Mouse (Mus musculus): ENCODE results near the gene Kremen1. TPM values are rescaled to one million over a fixed set of nuclear protein-coding genes. Genes with fewer than 3 reads are reported as not detected.
A peak's percentile ranks its signal among the peaks of the same experiment; 100 is the strongest.

Kremen1 gene
- polyA plus RNA-seq, 1 experiment = 170 TPM

GRCm38 (mm10) chr11:5297148-5298006 is 36.0 kb upstream of the Kremen1 start:
- H3K36me3 ChIP-seq (ENCODE audit: control insufficient read depth, insufficient read depth, low read length) = no peaks in the 10 kb centered on the region
- no peak for TF ChIP-seq CTCF (IDR thresholded peaks at IDR 0.05; ENCODE audit: borderline replicate concordance, control insufficient read depth, extremely low read depth, insufficient read depth, low read length, poor library complexity)
- no peak for TF ChIP-seq POLR2A (IDR thresholded peaks at IDR 0.05; ENCODE audit: control insufficient read depth, extremely low read depth, insufficient read depth, low read length, poor library complexity)
- no peaks in the 10 kb centered on the region for H3K27me3 ChIP-seq (ENCODE audit: control insufficient read depth, insufficient read depth, low read length)
- H3K4me3 ChIP-seq (ENCODE audit: control insufficient read depth, insufficient read depth, low read length) = peak overlapping the region; percentile 18; the same call in 1 of the 2 replicates
- H3K27ac ChIP-seq (ENCODE audit: control insufficient read depth, insufficient read depth, low read length) = peak overlapping the region; percentile 81
- H3K4me1 ChIP-seq (replicated peaks; ENCODE audit: control insufficient read depth, insufficient read depth, low read length) = peaks cover 30% of the 10 kb centered on the region
- WGBS = 17% methylated on average over 13 of the region's 13 CpGs
- peak; percentile 50 for DNase-seq

GRCm38 (mm10) chr11:5296576-5297115 is 35.3 kb upstream of the Kremen1 start:
- WGBS = 29% methylated on average over 2 of the region's 2 CpGs
- Histone ChIP-seq H3K4me1 (replicated peaks; ENCODE audit: control insufficient read depth, insufficient read depth, low read length) (peaks cover 30% of the 10 kb centered on the region), H3K27ac (ENCODE audit: control insufficient read depth, insufficient read depth, low read length) (peak overlapping the region; percentile 60), H3K4me3 (ENCODE audit: control insufficient read depth, insufficient read depth, low read length) (no peak overlapping the region), H3K27me3 (ENCODE audit: control insufficient read depth, insufficient read depth, low read length) (no peaks in the 10 kb centered on the region), H3K36me3 (ENCODE audit: control insufficient read depth, insufficient read depth, low read length) (no peaks in the 10 kb centered on the region)
- peak; percentile 15 for DNase-seq
- TF ChIP-seq CTCF (IDR thresholded peaks at IDR 0.05; ENCODE audit: borderline replicate concordance, control insufficient read depth, extremely low read depth, insufficient read depth, low read length, poor library complexity) (no peak), POLR2A (IDR thresholded peaks at IDR 0.05; ENCODE audit: control insufficient read depth, extremely low read depth, insufficient read depth, low read length, poor library complexity) (no peak)

GRCm38 (mm10) chr11:5294805-5295204 is 33.4 kb upstream of the Kremen1 start:
- Histone ChIP-seq H3K27ac (ENCODE audit: control insufficient read depth, insufficient read depth, low read length) (no peak overlapping the region), H3K4me3 (ENCODE audit: control insufficient read depth, insufficient read depth, low read length) (no peak overlapping the region), H3K4me1 (replicated peaks; ENCODE audit: control insufficient read depth, insufficient read depth, low read length) (peaks cover 27% of the 10 kb centered on the region), H3K36me3 (ENCODE audit: control insufficient read depth, insufficient read depth, low read length) (no peaks in the 10 kb centered on the region), H3K27me3 (ENCODE audit: control insufficient read depth, insufficient read depth, low read length) (no peaks in the 10 kb centered on the region)
- no peak for TF ChIP-seq POLR2A (IDR thresholded peaks at IDR 0.05; ENCODE audit: control insufficient read depth, extremely low read depth, insufficient read depth, low read length, poor library complexity)
- TF ChIP-seq CTCF (IDR thresholded peaks at IDR 0.05; ENCODE audit: borderline replicate concordance, control insufficient read depth, extremely low read depth, insufficient read depth, low read length, poor library complexity) = no peak
- WGBS = 86% methylated on average over 3 of the region's 3 CpGs
- no peak for DNase-seq

- peak; percentile 74 for DNase-seq
- Histone ChIP-seq H3K27me3 (ENCODE audit: control insufficient read depth, insufficient read depth, low read length) (no peaks in the 10 kb centered on the region), H3K36me3 (ENCODE audit: control insufficient read depth, insufficient read depth, low read length) (peaks cover 12% of the 10 kb centered on the region; the same call in 1 of the 2 replicates), H3K4me3 (ENCODE audit: control insufficient read depth, insufficient read depth, low read length) (no peak overlapping the region), H3K27ac (ENCODE audit: control insufficient read depth, insufficient read depth, low read length) (no peak overlapping the region), H3K4me1 (replicated peaks; ENCODE audit: control insufficient read depth, insufficient read depth, low read length) (peaks cover 4% of the 10 kb centered on the region)
- no peak for TF ChIP-seq POLR2A (IDR thresholded peaks at IDR 0.05; ENCODE audit: control insufficient read depth, extremely low read depth, insufficient read depth, low read length, poor library complexity)
- WGBS = 24% methylated on average over 5 of the region's 5 CpGs
These were observed 29.3 kb upstream of the Kremen1 start for GRCm38 (mm10) chr11:5290691-5291090.

- DNase-seq = no peak
These were observed 28.6 kb upstream of the Kremen1 start for GRCm38 (mm10) chr11:5289826-5290580.

GRCm38 (mm10) chr11:5283987-5284386 is 22.6 kb upstream of the Kremen1 start:
- TF ChIP-seq CTCF (IDR thresholded peaks at IDR 0.05; ENCODE audit: borderline replicate concordance, control insufficient read depth, extremely low read depth, insufficient read depth, low read length, poor library complexity) (no peak), POLR2A (IDR thresholded peaks at IDR 0.05; ENCODE audit: control insufficient read depth, extremely low read depth, insufficient read depth, low read length, poor library complexity) (no peak)
- H3K4me3 ChIP-seq (ENCODE audit: control insufficient read depth, insufficient read depth, low read length) = no peak overlapping the region
- no peak for DNase-seq
- 97% methylated on average over 2 of the region's 2 CpGs for WGBS
- H3K27ac ChIP-seq (ENCODE audit: control insufficient read depth, insufficient read depth, low read length) = no peak overlapping the region
- no peaks in the 10 kb centered on the region for H3K4me1 ChIP-seq (replicated peaks; ENCODE audit: control insufficient read depth, insufficient read depth, low read length)
- no peaks in the 10 kb centered on the region for H3K27me3 ChIP-seq (ENCODE audit: control insufficient read depth, insufficient read depth, low read length)
- H3K36me3 ChIP-seq (ENCODE audit: control insufficient read depth, insufficient read depth, low read length) = peaks cover 42% of the 10 kb centered on the region

More at GRCm38 (mm10) chr11:5289826-5290580, 28.6 kb upstream of the Kremen1 start:
- Histone ChIP-seq H3K27me3 (ENCODE audit: control insufficient read depth, insufficient read depth, low read length) (no peaks in the 10 kb centered on the region), H3K36me3 (ENCODE audit: control insufficient read depth, insufficient read depth, low read length) (peaks cover 13% of the 10 kb centered on the region; the same call in 1 of the 2 replicates), H3K4me3 (ENCODE audit: control insufficient read depth, insufficient read depth, low read length) (no peak overlapping the region), H3K4me1 (replicated peaks; ENCODE audit: control insufficient read depth, insufficient read depth, low read length) (no peaks in the 10 kb centered on the region), H3K27ac (ENCODE audit: control insufficient read depth, insufficient read depth, low read length) (no peak overlapping the region)
- 91% methylated on average over 4 of the region's 4 CpGs for WGBS
- no peak for TF ChIP-seq CTCF (IDR thresholded peaks at IDR 0.05; ENCODE audit: borderline replicate concordance, control insufficient read depth, extremely low read depth, insufficient read depth, low read length, poor library complexity)
- TF ChIP-seq POLR2A (IDR thresholded peaks at IDR 0.05; ENCODE audit: control insufficient read depth, extremely low read depth, insufficient read depth, low read length, poor library complexity) = no peak
